Mouse (Mus musculus) forebrain, postnatal 0 days (tissue): ENCODE measurements around the gene Sdhb. TPM values are rescaled to one million over a fixed set of nuclear protein-coding genes. Genes with fewer than 3 reads are reported as not detected.

Experiments
- ATAC-seq: fragments of 200-750 bp; cut with Nextera tagmentation; 2 replicates; pipeline ENCODE4 v1.8.0; 2017; ENCODE audit warnings: mild to moderate bottlenecking, moderate library complexity
- DNase-seq: peaks from one replicate; pipeline ENCODE4 v3.0.0-alpha.2; 2015
- H3K27ac ChIP-seq: fragments of 300-500 bp; sonication (generic); 2 replicates; pipeline ENCODE4 v1.5.1; 2014; ENCODE audit warnings: low read depth, mild to moderate bottlenecking, antibody characterized with exemption, low read length, moderate library complexity, mixed read lengths
- H3K27me3 ChIP-seq: fragments of 300-500 bp; sonication (generic); 2 replicates; pipeline ENCODE4 v1.6.1; 2014; ENCODE audit warnings: mild to moderate bottlenecking, low read length, mixed read lengths; ENCODE audit not compliant: insufficient read depth
- H3K36me3 ChIP-seq: fragments of 300-500 bp; sonication (generic); 2 replicates; pipeline ENCODE4 v1.6.1; 2014; ENCODE audit warnings: mild to moderate bottlenecking, moderate library complexity; ENCODE audit not compliant: insufficient read depth
- H3K4me1 ChIP-seq: fragments of 300-500 bp; sonication (generic); 2 replicates; pipeline ENCODE4 v1.6.1; 2014; ENCODE audit warnings: antibody characterized with exemption; ENCODE audit not compliant: insufficient read depth
- H3K4me2 ChIP-seq: fragments of 300-500 bp; sonication (generic); 2 replicates; pipeline ENCODE4 v1.6.1; 2014; ENCODE audit warnings: low read depth, mild to moderate bottlenecking, moderate library complexity
- H3K4me3 ChIP-seq: fragments of 300-500 bp; sonication (generic); 2 replicates; pipeline ENCODE4 v1.5.1; 2014; ENCODE audit warnings: low read depth, low read length, mixed read lengths
- H3K9ac ChIP-seq: fragments of 300-500 bp; sonication (generic); 2 replicates; pipeline ENCODE4 v1.6.1; 2014; ENCODE audit warnings: mild to moderate bottlenecking
- H3K9me3 ChIP-seq: fragments of 300-500 bp; sonication (generic); 2 replicates; pipeline ENCODE4 v1.6.1; 2016; ENCODE audit warnings: low read length
- CTCF ChIP-seq: sonication (generic); IDR thresholded peaks from 2 replicates; pipeline ENCODE4 v1.5.1; 2016; ENCODE audit warnings: antibody characterized with exemption, control low read depth, low read depth
- WGBS: fragments of 180-500 bp; shearing (Covaris S2); extraction: QIAGEN DNeasy Blood & Tissue Kit; methylation state at CpG from one replicate; pipeline ENCODE4 v1.1.7; 2014; 5-methylcytosine and 5-hydroxymethylcytosine counted together
- polyA plus RNA-seq: library from polyadenylated mRNA; unstranded; fragments of >200 nt; fragmentation: Nextera tagmentation; extraction: Ambion mirVana; gene quantifications from 2 replicates; pipeline ENCODE4 v1.2.1, GENCODE M21; 2015
- total RNA-seq: library from RNA; depleted of rRNA; stranded (reverse); fragments of >200 nt; gene quantifications from 2 replicates; pipeline ENCODE4 v1.2.3, GENCODE M21; 2014

Gene Sdhb
- total and polyA plus RNA-seq, 2 experiments from 2014 or later = 254 to 564 TPM

GRCm38 (mm10) chr4:140948481-140948880 lies 12.5 kb upstream of the Sdhb start:
- Histone ChIP-seq H3K36me3 (no peaks in the 10 kb centered on the region), H3K27me3 (no peaks in the 10 kb centered on the region), H3K4me2 (no peak overlapping the region), H3K9ac (no peak overlapping the region), H3K4me3 (no peak overlapping the region), H3K27ac (no peak overlapping the region), H3K9me3 (no peaks in the 10 kb centered on the region), H3K4me1 (no peaks in the 10 kb centered on the region)
- TF ChIP-seq CTCF = no peak
- WGBS = 89% methylated on average over 6 of the region's 6 CpGs
- no peak for DNase-seq
- no peak for ATAC-seq

GRCm38 (mm10) chr4:140949052-140949451 lies 12.0 kb upstream of the Sdhb start:
- WGBS = 84% methylated on average over 8 of the region's 8 CpGs
- no peak overlapping the region for H3K27ac ChIP-seq

GRCm38 (mm10) chr4:140949616-140950015 lies 11.4 kb upstream of the Sdhb start:
- Histone ChIP-seq H3K4me3 (no peak overlapping the region), H3K4me2 (no peak overlapping the region), H3K27me3 (no peaks in the 10 kb centered on the region), H3K9me3 (no peaks in the 10 kb centered on the region), H3K4me1 (no peaks in the 10 kb centered on the region), H3K36me3 (no peaks in the 10 kb centered on the region), H3K27ac (no peak overlapping the region), H3K9ac (no peak overlapping the region)
- WGBS = 92% methylated on average over 16 of the region's 16 CpGs
- DNase-seq = no peak
- no peak for TF ChIP-seq CTCF
- ATAC-seq = no peak

More at GRCm38 (mm10) chr4:140949052-140949451, 12.0 kb upstream of the Sdhb start:
- ATAC-seq = no peak
- no peak for DNase-seq
- H3K36me3 ChIP-seq = no peaks in the 10 kb centered on the region
- TF ChIP-seq CTCF = no peak
- H3K9ac ChIP-seq = no peak overlapping the region
- no peaks in the 10 kb centered on the region for H3K27me3 ChIP-seq
- H3K9me3 ChIP-seq = no peaks in the 10 kb centered on the region
- no peaks in the 10 kb centered on the region for H3K4me1 ChIP-seq
- no peak overlapping the region for H3K4me2 ChIP-seq
- H3K4me3 ChIP-seq = no peak overlapping the region

- Histone ChIP-seq H3K9ac (no peak overlapping the region), H3K4me2 (no peak overlapping the region), H3K27me3 (no peaks in the 10 kb centered on the region), H3K4me3 (no peak overlapping the region), H3K4me1 (no peaks in the 10 kb centered on the region), H3K36me3 (no peaks in the 10 kb centered on the region), H3K27ac (no peak overlapping the region), H3K9me3 (no peaks in the 10 kb centered on the region)
- no peak for TF ChIP-seq CTCF
- no peak for ATAC-seq
- no peak for DNase-seq
- 59% methylated on average over 3 of the region's 3 CpGs for WGBS
Measured at GRCm38 (mm10) chr4:140950574-140950973, 10.4 kb upstream of the Sdhb start.

- no peak overlapping the region for H3K4me2 ChIP-seq
- no peak for TF ChIP-seq CTCF
- no peak for DNase-seq
- H3K4me1 ChIP-seq = no peaks in the 10 kb centered on the region
- no peak overlapping the region for H3K9ac ChIP-seq
- ATAC-seq = no peak
- H3K9me3 ChIP-seq = no peaks in the 10 kb centered on the region
- no peaks in the 10 kb centered on the region for H3K27me3 ChIP-seq
- no peak overlapping the region for H3K27ac ChIP-seq
- WGBS = 90% methylated on average over 18 of the region's 18 CpGs
- H3K36me3 ChIP-seq = no peaks in the 10 kb centered on the region
- no peak overlapping the region for H3K4me3 ChIP-seq
Measured at GRCm38 (mm10) chr4:140951861-140952641, 9.0 kb upstream of the Sdhb start.

GRCm38 (mm10) chr4:140957131-140957702 lies 3.8 kb upstream of the Sdhb start:
- H3K36me3 ChIP-seq = no peaks in the 10 kb centered on the region
- peak overlapping the region; percentile 41 for H3K4me3 ChIP-seq
- H3K27me3 ChIP-seq = no peaks in the 10 kb centered on the region
- DNase-seq = no peak
- peaks cover 7% of the 10 kb centered on the region for H3K4me1 ChIP-seq
- TF ChIP-seq CTCF = no peak
- peak overlapping the region; percentile 76 for H3K4me2 ChIP-seq
- WGBS = 4% methylated on average over 17 of the region's 17 CpGs
- peak overlapping the region; percentile 71 for H3K27ac ChIP-seq
- no peaks in the 10 kb centered on the region for H3K9me3 ChIP-seq
- ATAC-seq = no peak
- H3K9ac ChIP-seq = peak overlapping the region; percentile 55

GRCm38 (mm10) chr4:140957725-140958124 lies 3.3 kb upstream of the Sdhb start:
- peak overlapping the region; percentile 55 for H3K9ac ChIP-seq
- under 1% methylated on average over 13 of the region's 13 CpGs for WGBS
- H3K9me3 ChIP-seq = no peaks in the 10 kb centered on the region
- H3K4me3 ChIP-seq = peak overlapping the region; percentile 41
- peak; percentile 97 for TF ChIP-seq CTCF
- peak; percentile 53 for ATAC-seq
- H3K27me3 ChIP-seq = no peaks in the 10 kb centered on the region
- DNase-seq = peak; percentile 86
- peak overlapping the region; percentile 71 for H3K27ac ChIP-seq
- no peaks in the 10 kb centered on the region for H3K36me3 ChIP-seq
- peak overlapping the region; percentile 76 for H3K4me2 ChIP-seq
- H3K4me1 ChIP-seq = peaks cover 12% of the 10 kb centered on the region
